Mouse (Mus musculus): ENCODE measurements at regions not wholly inside any gene's neighbourhood (a gene's known extent, or its start where the extent isn't known, plus 50 kb on each side); places are given as distances from the start of the nearest gene placed in this dataset.
A peak's percentile ranks its signal among the peaks of the same experiment; 100 is the strongest.

GRCm38 (mm10) chr2:48373086-48373485, 440.8 kb upstream of the Acvr2a start:
- 0 out of 2 replicates have a peak, but pooled peaks cover 3% of the 10 kb centered on the region for H3K4me1 ChIP-seq

GRCm38 (mm10) chr2:48374302-48374701, 439.6 kb upstream of the Acvr2a start:
- H3K36me3 ChIP-seq: no peaks in the 10 kb centered on the region
- H3K9me3 ChIP-seq: no peaks in the 10 kb centered on the region
- H3K4me2 ChIP-seq: no peak overlapping the region
- peaks cover 11% of the 10 kb centered on the region; the same call in 1 of the 2 replicates for H3K4me1 ChIP-seq
- 38% methylated on average over 4 of the region's 4 CpGs for WGBS
- no peaks in the 10 kb centered on the region for H3K27me3 ChIP-seq
- ATAC-seq (ENCODE audit: borderline replicate concordance, extremely low read depth, low FRiP score, low TSS enrichment): peak; percentile 35; the same call in 1 of the 2 replicates
- no peak overlapping the region for H3K4me3 ChIP-seq
- no peak overlapping the region for H3K9ac ChIP-seq
- H3K27ac ChIP-seq: peak overlapping the region; percentile 17; the same call in 1 of the 2 replicates

More at GRCm38 (mm10) chr2:48373086-48373485, 440.8 kb upstream of the Acvr2a start:
- no peaks in the 10 kb centered on the region for H3K9me3 ChIP-seq
- no peak for ATAC-seq (ENCODE audit: borderline replicate concordance, extremely low read depth, low FRiP score, low TSS enrichment)
- H3K4me2 ChIP-seq: no peak overlapping the region
- H3K4me3 ChIP-seq: no peak overlapping the region
- H3K36me3 ChIP-seq: no peaks in the 10 kb centered on the region
- H3K27ac ChIP-seq: no peak overlapping the region
- no peaks in the 10 kb centered on the region for H3K27me3 ChIP-seq
- H3K9ac ChIP-seq: no peak overlapping the region

GRCm38 (mm10) chr2:48378160-48378559, 435.7 kb upstream of the Acvr2a start:
- no peak overlapping the region for H3K4me2 ChIP-seq
- no peaks in the 10 kb centered on the region for H3K36me3 ChIP-seq
- H3K27me3 ChIP-seq: no peaks in the 10 kb centered on the region
- 50% methylated on average over 1 of the region's 1 CpGs for WGBS
- H3K27ac ChIP-seq: peak overlapping the region; percentile 20; the same call in 1 of the 2 replicates
- H3K4me1 ChIP-seq: peaks cover 35% of the 10 kb centered on the region
- no peak overlapping the region for H3K4me3 ChIP-seq
- ATAC-seq (ENCODE audit: borderline replicate concordance, extremely low read depth, low FRiP score, low TSS enrichment): no peak
- no peaks in the 10 kb centered on the region for H3K9me3 ChIP-seq
- H3K9ac ChIP-seq: no peak overlapping the region

GRCm38 (mm10) chr2:48378749-48379148, 435.2 kb upstream of the Acvr2a start:
- WGBS: 70% methylated on average over 2 of the region's 2 CpGs

GRCm38 (mm10) chr2:48380140-48380539, 433.8 kb upstream of the Acvr2a start:
- Histone ChIP-seq H3K4me3 (no peak overlapping the region), H3K36me3 (no peaks in the 10 kb centered on the region), H3K27ac (peak overlapping the region; percentile 66), H3K4me2 (0 out of 2 replicates have a peak overlapping the region, but pooled peaks have one; percentile 10), H3K9me3 (no peaks in the 10 kb centered on the region), H3K27me3 (no peaks in the 10 kb centered on the region), H3K9ac (no peak overlapping the region), H3K4me1 (peaks cover 35% of the 10 kb centered on the region)
- ATAC-seq (ENCODE audit: borderline replicate concordance, extremely low read depth, low FRiP score, low TSS enrichment): peak; percentile 89; the same call in 1 of the 2 replicates
- 47% methylated on average over 5 of the region's 5 CpGs for WGBS

More at GRCm38 (mm10) chr2:48378749-48379148, 435.2 kb upstream of the Acvr2a start:
- Histone ChIP-seq H3K4me3 (no peak overlapping the region), H3K4me1 (peaks cover 35% of the 10 kb centered on the region), H3K27me3 (no peaks in the 10 kb centered on the region), H3K36me3 (no peaks in the 10 kb centered on the region), H3K9ac (no peak overlapping the region), H3K4me2 (no peak overlapping the region), H3K9me3 (no peaks in the 10 kb centered on the region), H3K27ac (peak overlapping the region; percentile 20; the same call in 1 of the 2 replicates)
- ATAC-seq (ENCODE audit: borderline replicate concordance, extremely low read depth, low FRiP score, low TSS enrichment): no peak

- Histone ChIP-seq H3K36me3 (no peaks in the 10 kb centered on the region), H3K27me3 (no peaks in the 10 kb centered on the region), H3K9me3 (no peaks in the 10 kb centered on the region), H3K4me2 (0 out of 2 replicates have a peak overlapping the region, but pooled peaks have one; percentile 10), H3K4me1 (peaks cover 35% of the 10 kb centered on the region), H3K9ac (no peak overlapping the region), H3K27ac (peak overlapping the region; percentile 66), H3K4me3 (no peak overlapping the region)
- no peak; the same call in 1 of the 2 replicates for ATAC-seq (ENCODE audit: borderline replicate concordance, extremely low read depth, low FRiP score, low TSS enrichment)
- 32% methylated on average over 2 of the region's 2 CpGs for WGBS
Observed at GRCm38 (mm10) chr2:48380786-48381185, 433.1 kb upstream of the Acvr2a start.

- Histone ChIP-seq H3K36me3 (no peaks in the 10 kb centered on the region), H3K27ac (peak overlapping the region; percentile 66), H3K4me2 (peak overlapping the region; percentile 8; the same call in 1 of the 2 replicates), H3K9me3 (no peaks in the 10 kb centered on the region), H3K27me3 (no peaks in the 10 kb centered on the region), H3K9ac (no peak overlapping the region), H3K4me1 (peaks cover 35% of the 10 kb centered on the region), H3K4me3 (no peak overlapping the region)
- no peak for ATAC-seq (ENCODE audit: borderline replicate concordance, extremely low read depth, low FRiP score, low TSS enrichment)
- WGBS: 51% methylated on average over 14 of the region's 14 CpGs
Observed at GRCm38 (mm10) chr2:48381481-48382075, 432.3 kb upstream of the Acvr2a start.

GRCm38 (mm10) chr2:48398504-48398903, 415.4 kb upstream of the Acvr2a start:
- 0 out of 2 replicates have a peak, but pooled peaks cover 5% of the 10 kb centered on the region for H3K4me1 ChIP-seq
- H3K9me3 ChIP-seq: no peaks in the 10 kb centered on the region
- no peak overlapping the region for H3K9ac ChIP-seq
- no peaks in the 10 kb centered on the region for H3K27me3 ChIP-seq
- no peak overlapping the region for H3K27ac ChIP-seq
- H3K4me3 ChIP-seq: no peak overlapping the region
- H3K4me2 ChIP-seq: no peak overlapping the region
- no peaks in the 10 kb centered on the region for H3K36me3 ChIP-seq
- no peak for ATAC-seq (ENCODE audit: borderline replicate concordance, extremely low read depth, low FRiP score, low TSS enrichment)
- 82% methylated on average over 1 of the region's 1 CpGs for WGBS

- Histone ChIP-seq H3K9ac (no peak overlapping the region), H3K4me1 (0 out of 2 replicates have a peak, but pooled peaks cover 5% of the 10 kb centered on the region), H3K36me3 (no peaks in the 10 kb centered on the region), H3K4me2 (no peak overlapping the region), H3K4me3 (no peak overlapping the region), H3K27me3 (no peaks in the 10 kb centered on the region), H3K27ac (no peak overlapping the region), H3K9me3 (no peaks in the 10 kb centered on the region)
- 60% methylated on average over 1 of the region's 1 CpGs for WGBS
- no peak for ATAC-seq (ENCODE audit: borderline replicate concordance, extremely low read depth, low FRiP score, low TSS enrichment)
Observed at GRCm38 (mm10) chr2:48399191-48399590, 414.7 kb upstream of the Acvr2a start.

- no peaks in the 10 kb centered on the region for H3K27me3 ChIP-seq
- H3K9ac ChIP-seq: no peak overlapping the region
- H3K4me3 ChIP-seq: no peak overlapping the region
- 0 out of 2 replicates have a peak, but pooled peaks cover 5% of the 10 kb centered on the region for H3K4me1 ChIP-seq
- no peaks in the 10 kb centered on the region for H3K36me3 ChIP-seq
- no peaks in the 10 kb centered on the region for H3K9me3 ChIP-seq
- WGBS: 62% methylated on average over 2 of the region's 2 CpGs
- no peak for ATAC-seq (ENCODE audit: borderline replicate concordance, extremely low read depth, low FRiP score, low TSS enrichment)
- no peak overlapping the region for H3K4me2 ChIP-seq
- no peak overlapping the region for H3K27ac ChIP-seq
Observed at GRCm38 (mm10) chr2:48402813-48403212, 411.1 kb upstream of the Acvr2a start.

- ATAC-seq (ENCODE audit: borderline replicate concordance, extremely low read depth, low FRiP score, low TSS enrichment): no peak
- H3K4me3 ChIP-seq: no peak overlapping the region
- H3K27ac ChIP-seq: no peak overlapping the region
- H3K4me2 ChIP-seq: no peak overlapping the region
- 0 out of 2 replicates have a peak, but pooled peaks cover 5% of the 10 kb centered on the region for H3K4me1 ChIP-seq
- H3K9me3 ChIP-seq: no peaks in the 10 kb centered on the region
- no peak overlapping the region for H3K9ac ChIP-seq
- H3K36me3 ChIP-seq: no peaks in the 10 kb centered on the region
- 59% methylated on average over 3 of the region's 3 CpGs for WGBS
- no peaks in the 10 kb centered on the region for H3K27me3 ChIP-seq
Observed at GRCm38 (mm10) chr2:48404460-48404859, 409.4 kb upstream of the Acvr2a start.

GRCm38 (mm10) chr2:48407876-48408275, 406.0 kb upstream of the Acvr2a start:
- Histone ChIP-seq H3K9me3 (no peaks in the 10 kb centered on the region), H3K27ac (no peak overlapping the region), H3K36me3 (no peaks in the 10 kb centered on the region), H3K27me3 (no peaks in the 10 kb centered on the region), H3K9ac (no peak overlapping the region), H3K4me1 (peaks cover 3% of the 10 kb centered on the region; the same call in 1 of the 2 replicates), H3K4me3 (no peak overlapping the region), H3K4me2 (no peak overlapping the region)
- no peak for ATAC-seq (ENCODE audit: borderline replicate concordance, extremely low read depth, low FRiP score, low TSS enrichment)
- WGBS: 66% methylated on average over 5 of the region's 5 CpGs
